Mouse (Mus musculus): Measurements from ENCODE around the gene Btbd9. TPM values are rescaled to one million over a fixed set of nuclear protein-coding genes. Genes with fewer than 3 reads are reported as not detected.

Btbd9 gene
- polyA plus RNA-seq, 1 experiment = 21.3 TPM

- Histone ChIP-seq H3K4me3 (ENCODE audit: insufficient read depth, low read length) (no peak overlapping the region), H3K27ac (ENCODE audit: insufficient read depth, low read length) (no peak overlapping the region), H3K4me1 (ENCODE audit: control insufficient read depth, insufficient read depth, low read length) (peaks cover 8% of the 10 kb centered on the region; the same call in 1 of the 2 replicates)
- TF ChIP-seq CTCF (IDR thresholded peaks at IDR 0.05; ENCODE audit: borderline replicate concordance, insufficient read depth, low read length) (no peak), POLR2A (IDR thresholded peaks at IDR 0.05; ENCODE audit: low read depth, low read length) (no peak)
Observed at GRCm38 (mm10) chr17:30605001-30605400, 28.7 kb upstream of the Btbd9 start.

- Histone ChIP-seq H3K27ac (ENCODE audit: insufficient read depth, low read length) (no peak overlapping the region), H3K4me1 (ENCODE audit: control insufficient read depth, insufficient read depth, low read length) (peaks cover 4% of the 10 kb centered on the region; the same call in 1 of the 2 replicates), H3K4me3 (ENCODE audit: insufficient read depth, low read length) (no peak overlapping the region)
- TF ChIP-seq POLR2A (IDR thresholded peaks at IDR 0.05; ENCODE audit: low read depth, low read length) (no peak), CTCF (IDR thresholded peaks at IDR 0.05; ENCODE audit: borderline replicate concordance, insufficient read depth, low read length) (no peak)
Observed at GRCm38 (mm10) chr17:30604296-30604695, 28.0 kb upstream of the Btbd9 start.

- Histone ChIP-seq H3K27ac (ENCODE audit: insufficient read depth, low read length) (no peak overlapping the region), H3K4me3 (ENCODE audit: insufficient read depth, low read length) (no peak overlapping the region), H3K4me1 (ENCODE audit: control insufficient read depth, insufficient read depth, low read length) (no peaks in the 10 kb centered on the region)
- TF ChIP-seq CTCF (IDR thresholded peaks at IDR 0.05; ENCODE audit: borderline replicate concordance, insufficient read depth, low read length) (no peak), POLR2A (IDR thresholded peaks at IDR 0.05; ENCODE audit: low read depth, low read length) (no peak)
Observed at GRCm38 (mm10) chr17:30602175-30602574, 25.9 kb upstream of the Btbd9 start.

GRCm38 (mm10) chr17:30598300-30598699, 22.0 kb upstream of the Btbd9 start:
- TF ChIP-seq CTCF (IDR thresholded peaks at IDR 0.05; ENCODE audit: borderline replicate concordance, insufficient read depth, low read length) (no peak), POLR2A (IDR thresholded peaks at IDR 0.05; ENCODE audit: low read depth, low read length) (no peak)
- Histone ChIP-seq H3K4me1 (ENCODE audit: control insufficient read depth, insufficient read depth, low read length) (no peaks in the 10 kb centered on the region), H3K4me3 (ENCODE audit: insufficient read depth, low read length) (no peak overlapping the region), H3K27ac (ENCODE audit: insufficient read depth, low read length) (no peak overlapping the region)

- TF ChIP-seq CTCF (IDR thresholded peaks at IDR 0.05; ENCODE audit: borderline replicate concordance, insufficient read depth, low read length) = no peak
- no peak for TF ChIP-seq POLR2A (IDR thresholded peaks at IDR 0.05; ENCODE audit: low read depth, low read length)
- H3K4me3 ChIP-seq (ENCODE audit: insufficient read depth, low read length) = no peak overlapping the region
- H3K4me1 ChIP-seq (ENCODE audit: control insufficient read depth, insufficient read depth, low read length) = no peaks in the 10 kb centered on the region
- no peak overlapping the region for H3K27ac ChIP-seq (ENCODE audit: insufficient read depth, low read length)
Observed at GRCm38 (mm10) chr17:30597786-30598185, 21.5 kb upstream of the Btbd9 start.

GRCm38 (mm10) chr17:30594846-30595245, 18.6 kb upstream of the Btbd9 start:
- Histone ChIP-seq H3K4me1 (ENCODE audit: control insufficient read depth, insufficient read depth, low read length) (no peaks in the 10 kb centered on the region), H3K4me3 (ENCODE audit: insufficient read depth, low read length) (no peak overlapping the region), H3K27ac (ENCODE audit: insufficient read depth, low read length) (no peak overlapping the region)
- TF ChIP-seq POLR2A (IDR thresholded peaks at IDR 0.05; ENCODE audit: low read depth, low read length) = no peak

- H3K27ac ChIP-seq (ENCODE audit: insufficient read depth, low read length) = no peak overlapping the region
- no peak overlapping the region for H3K4me3 ChIP-seq (ENCODE audit: insufficient read depth, low read length)
- TF ChIP-seq POLR2A (IDR thresholded peaks at IDR 0.05; ENCODE audit: low read depth, low read length) (no peak), CTCF (IDR thresholded peaks at IDR 0.05; ENCODE audit: borderline replicate concordance, insufficient read depth, low read length) (no peak)
- H3K4me1 ChIP-seq (ENCODE audit: control insufficient read depth, insufficient read depth, low read length) = no peaks in the 10 kb centered on the region
Observed at GRCm38 (mm10) chr17:30594407-30594806, 18.1 kb upstream of the Btbd9 start.

- TF ChIP-seq POLR2A (IDR thresholded peaks at IDR 0.05; ENCODE audit: low read depth, low read length) (no peak), CTCF (IDR thresholded peaks at IDR 0.05; ENCODE audit: borderline replicate concordance, insufficient read depth, low read length) (no peak)
- no peak overlapping the region for H3K27ac ChIP-seq (ENCODE audit: insufficient read depth, low read length)
- H3K4me1 ChIP-seq (ENCODE audit: control insufficient read depth, insufficient read depth, low read length) = no peaks in the 10 kb centered on the region
- no peak overlapping the region for H3K4me3 ChIP-seq (ENCODE audit: insufficient read depth, low read length)
Observed at GRCm38 (mm10) chr17:30590417-30591198, 14.3 kb upstream of the Btbd9 start.

GRCm38 (mm10) chr17:30583258-30584001, 7.1 kb upstream of the Btbd9 start:
- Histone ChIP-seq H3K27ac (ENCODE audit: insufficient read depth, low read length) (no peak overlapping the region), H3K4me3 (ENCODE audit: insufficient read depth, low read length) (no peak overlapping the region), H3K4me1 (ENCODE audit: control insufficient read depth, insufficient read depth, low read length) (no peaks in the 10 kb centered on the region)
- TF ChIP-seq POLR2A (IDR thresholded peaks at IDR 0.05; ENCODE audit: low read depth, low read length) = no peak
- no peak for TF ChIP-seq CTCF (IDR thresholded peaks at IDR 0.05; ENCODE audit: borderline replicate concordance, insufficient read depth, low read length)

- no peaks in the 10 kb centered on the region for H3K4me1 ChIP-seq (ENCODE audit: control insufficient read depth, insufficient read depth, low read length)
- no peak overlapping the region for H3K4me3 ChIP-seq (ENCODE audit: insufficient read depth, low read length)
- no peak overlapping the region for H3K27ac ChIP-seq (ENCODE audit: insufficient read depth, low read length)
- TF ChIP-seq CTCF (IDR thresholded peaks at IDR 0.05; ENCODE audit: borderline replicate concordance, insufficient read depth, low read length) (no peak), POLR2A (IDR thresholded peaks at IDR 0.05; ENCODE audit: low read depth, low read length) (no peak)
Observed at GRCm38 (mm10) chr17:30582313-30582712, 6.0 kb upstream of the Btbd9 start.
